Mouse (Mus musculus) large intestine, adult 2 months (tissue): Measurements from ENCODE around the gene H6pd. TPM values are rescaled to one million over a fixed set of nuclear protein-coding genes. Genes with fewer than 3 reads are reported as not detected.
A peak's percentile ranks its signal among the peaks of the same experiment; 100 is the strongest.

Experiments used
- DNase-seq: peaks from one replicate; pipeline ENCODE4 v3.0.0-alpha.2; 2012; ENCODE audit warnings: low read depth, low spot score
- WGBS: fragments of 180-500 bp; shearing (Covaris S2); methylation state at CpG from one replicate; pipeline ENCODE4 v1.1.7; 2018; 5-methylcytosine and 5-hydroxymethylcytosine counted together
- polyA plus RNA-seq: library from polyadenylated mRNA; depleted of rRNA; stranded (reverse); fragments of >200 nt; gene quantifications from 2 replicates; pipeline ENCODE4 v1.2.3, GENCODE M21; 2012

Gene H6pd
- polyA plus RNA-seq, 1 experiment = 13.3 TPM

DNA sequence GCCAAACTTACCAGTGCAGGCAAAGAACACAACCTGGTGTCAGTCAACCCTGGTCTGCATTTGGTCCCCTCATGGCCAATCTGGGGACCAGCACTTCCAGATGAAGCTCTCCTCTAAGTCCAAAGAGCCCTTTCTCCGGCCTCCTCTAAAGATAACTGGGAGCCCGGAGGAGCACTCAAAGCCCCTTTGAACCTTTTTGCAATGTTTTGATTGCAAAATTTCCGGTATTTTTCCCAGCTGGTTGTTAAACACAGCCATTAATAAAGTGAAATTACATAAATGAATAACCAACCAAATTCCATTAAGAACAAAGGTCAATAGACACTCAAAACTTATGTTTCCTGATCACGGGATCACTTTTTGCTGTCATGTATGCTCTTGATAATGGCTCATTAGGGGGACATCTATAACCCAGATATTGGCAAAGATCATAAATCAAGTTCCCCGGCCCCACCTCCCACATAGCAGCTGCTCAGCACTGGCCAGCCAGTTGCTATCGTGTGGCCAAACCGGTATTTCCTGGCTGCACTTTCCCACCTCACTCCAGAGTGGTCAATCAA is 5.7 kb downstream of the H6pd start:
- 24% methylated on average over 7 of the region's 7 CpGs for WGBS
- no peak for DNase-seq

DNA sequence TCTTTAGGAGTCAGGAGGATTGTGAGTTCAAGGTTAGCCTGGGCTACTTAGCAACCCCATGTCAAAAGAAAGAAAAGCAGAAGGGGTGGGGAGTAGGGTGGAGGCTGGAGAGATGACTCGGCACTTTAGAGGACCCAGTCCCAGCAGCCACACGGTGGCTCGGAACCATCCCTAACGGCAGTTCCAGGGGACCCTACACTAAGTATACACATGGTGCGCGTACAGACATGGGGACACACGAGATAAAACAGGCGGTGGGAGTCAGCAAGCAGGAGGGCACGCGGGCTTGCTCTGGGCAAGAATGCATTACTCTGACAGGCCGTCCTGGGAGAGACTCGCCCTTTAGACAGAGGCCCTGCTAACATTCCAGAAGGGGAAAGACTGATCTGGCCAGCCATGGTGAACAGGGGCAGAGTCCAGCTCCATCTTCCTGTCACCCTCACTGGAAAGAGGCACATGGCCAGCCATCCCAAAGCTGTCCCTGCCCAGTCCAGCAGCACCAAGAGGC is 6.7 kb downstream of the H6pd start:
- no peak for DNase-seq
- WGBS = 41% methylated on average over 12 of the region's 12 CpGs

DNA sequence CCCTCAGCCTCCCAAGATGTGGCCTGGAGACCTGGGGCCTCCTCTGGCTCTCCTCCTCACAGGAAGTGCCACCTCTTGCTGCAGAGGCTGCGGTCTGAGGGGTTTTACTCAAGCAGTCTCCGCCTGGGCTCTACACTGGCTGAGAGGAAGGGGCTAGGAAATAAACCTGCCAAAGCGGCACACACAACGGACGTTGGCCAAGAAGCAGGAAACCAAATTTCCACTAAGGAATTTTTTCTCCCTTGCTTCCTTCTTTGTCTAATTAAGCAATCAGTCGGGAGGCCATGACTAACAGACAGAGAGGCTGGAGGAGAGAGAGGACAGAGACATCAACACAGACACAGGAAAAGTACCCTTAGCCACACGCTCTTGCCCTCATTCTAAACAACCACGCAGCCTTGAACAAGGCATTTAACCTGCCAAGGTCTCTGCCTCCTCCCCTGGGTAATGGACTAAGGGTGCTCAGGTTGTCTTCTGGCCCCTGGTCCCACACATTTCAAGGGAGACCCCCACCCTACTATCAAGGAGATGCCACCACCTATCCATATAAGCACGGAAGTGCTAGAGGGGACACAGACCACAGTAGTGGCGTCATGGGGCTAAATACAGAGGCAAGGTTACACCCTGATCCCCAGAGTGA is 7.5 kb downstream of the H6pd start:
- 37% methylated on average over 10 of the region's 10 CpGs for WGBS
- no peak for DNase-seq

DNA sequence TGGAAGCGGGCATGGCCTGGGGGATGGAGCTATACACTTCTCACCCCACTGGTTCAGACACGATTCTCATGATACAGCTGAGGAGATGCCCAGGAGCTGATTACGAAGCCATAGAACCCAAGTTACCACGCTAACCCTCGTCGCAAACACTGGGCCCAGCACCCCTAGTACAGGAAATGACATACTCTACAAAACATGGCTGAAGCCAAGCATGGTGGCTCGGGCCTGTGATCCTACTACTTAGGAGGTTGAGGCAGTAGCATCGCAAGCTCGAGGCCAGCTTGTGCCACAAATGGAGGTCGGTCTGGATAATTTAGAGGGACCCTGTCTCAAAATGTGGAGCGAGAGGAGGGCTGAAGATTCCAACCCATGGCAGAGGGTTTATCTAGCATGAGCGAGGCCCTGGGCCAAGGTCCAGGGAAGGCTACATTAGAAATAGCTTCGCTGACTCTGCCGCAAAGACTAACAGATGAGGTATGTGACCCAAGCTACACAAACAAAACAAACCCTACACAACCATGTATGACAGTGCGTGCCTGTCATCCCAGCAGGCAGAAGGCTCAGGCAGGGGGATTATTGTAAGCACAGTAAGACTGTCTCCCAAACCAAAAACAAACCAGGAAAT is 8.8 kb downstream of the H6pd start:
- 82% methylated on average over 15 of the region's 15 CpGs for WGBS
- no peak for DNase-seq

DNA sequence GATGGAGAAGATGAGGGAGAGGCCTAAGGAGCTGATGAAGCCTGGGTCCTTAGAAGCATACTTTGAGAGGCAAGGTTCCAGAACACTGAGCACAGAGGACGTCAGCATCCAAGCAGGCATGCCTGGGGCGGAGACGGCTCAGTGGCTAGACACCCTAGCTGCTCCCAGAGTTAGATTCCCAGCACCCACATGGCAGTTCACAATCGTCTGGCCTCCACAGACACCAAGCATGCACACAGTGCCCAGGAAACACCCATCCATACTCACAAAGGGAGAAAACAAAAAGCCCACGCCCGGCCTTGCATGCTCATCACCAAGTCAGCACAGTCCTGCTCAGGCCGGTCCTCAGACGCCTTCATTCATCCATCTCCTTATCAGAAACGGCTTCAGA is 9.3 kb downstream of the H6pd start:
- DNase-seq = no peak

DNA sequence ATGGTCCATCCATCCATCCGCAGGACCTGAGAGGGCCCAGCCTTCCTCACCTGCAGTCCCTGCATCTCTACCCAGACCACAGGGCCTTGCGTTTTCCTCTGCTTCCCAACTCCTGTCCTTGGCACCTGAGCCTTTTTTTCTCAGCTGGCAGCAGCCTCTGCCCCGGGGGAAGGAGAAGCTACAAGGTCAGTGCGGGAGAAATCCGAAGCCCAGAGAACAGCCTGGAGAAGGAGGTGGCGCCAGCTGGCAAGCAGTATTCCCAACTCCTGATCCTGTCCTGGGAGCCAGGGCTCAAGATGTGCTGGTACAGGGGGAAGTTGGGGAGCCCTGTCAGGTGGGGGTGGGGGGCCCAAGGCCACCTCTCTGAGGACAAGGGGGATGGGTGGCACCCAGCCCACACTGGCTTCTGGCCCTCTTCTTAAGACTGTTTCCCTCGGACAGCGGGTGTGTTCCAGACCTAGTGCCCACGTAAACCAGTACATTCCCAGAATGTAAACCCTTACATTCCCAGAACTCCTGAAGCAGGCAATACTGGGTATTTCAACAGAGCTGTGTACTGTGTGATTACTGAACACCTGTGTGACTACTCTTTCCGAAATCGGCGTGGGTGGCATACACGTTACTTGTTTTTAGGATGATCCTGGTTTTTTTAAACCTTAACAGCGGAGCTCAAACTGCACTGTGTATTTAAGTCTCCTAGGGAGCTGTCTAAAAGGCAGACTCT is 9.9 kb downstream of the H6pd start:
- DNase-seq = no peak
- WGBS = 75% methylated on average over 14 of the region's 14 CpGs

More for the DNA sequence above, 9.3 kb downstream of the H6pd start:
- 86% methylated on average over 9 of the region's 9 CpGs for WGBS

DNA sequence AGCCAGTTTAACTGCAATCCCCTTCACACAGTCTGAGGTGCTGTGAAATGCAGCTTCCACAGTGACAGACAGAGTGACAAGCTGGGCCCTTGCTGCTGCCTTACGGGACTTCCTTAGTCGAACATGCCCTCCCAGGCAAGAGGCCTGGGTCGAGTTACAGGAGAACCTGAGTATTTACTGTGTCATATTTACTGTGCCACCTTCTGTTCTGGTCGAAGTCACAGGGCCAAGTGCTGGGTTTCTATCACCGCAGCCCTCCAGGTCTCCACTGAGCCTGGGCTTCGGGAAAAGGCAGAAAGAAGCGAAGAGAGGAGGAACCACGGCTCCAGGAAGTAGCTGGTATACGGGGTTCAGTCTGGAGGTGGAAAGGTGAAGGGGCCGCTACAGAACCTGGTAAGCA is 10.8 kb downstream of the H6pd start:
- WGBS = 48% methylated on average over 10 of the region's 10 CpGs
- no peak for DNase-seq

DNA sequence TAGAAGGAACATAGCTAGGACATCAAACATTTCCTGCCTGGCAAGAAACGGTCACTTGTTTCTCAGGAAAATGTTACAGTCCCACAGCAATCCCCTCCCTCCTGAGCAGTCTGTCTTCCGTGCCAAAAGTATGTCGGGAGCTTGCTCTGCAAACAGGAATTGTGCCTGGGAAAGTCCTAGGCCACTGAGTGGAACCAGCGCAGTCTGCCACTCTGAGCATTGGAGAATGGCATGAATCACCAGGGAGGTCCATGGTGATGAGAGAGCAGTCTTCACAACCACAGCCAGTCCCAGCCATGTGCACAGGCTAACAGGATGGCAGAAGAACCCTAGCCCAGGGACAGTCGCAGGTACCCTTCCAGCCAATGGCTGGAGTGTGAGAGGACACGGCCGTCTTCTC is 12.4 kb downstream of the H6pd start:
- no peak for DNase-seq
- WGBS = 28% methylated on average over 7 of the region's 7 CpGs

DNA sequence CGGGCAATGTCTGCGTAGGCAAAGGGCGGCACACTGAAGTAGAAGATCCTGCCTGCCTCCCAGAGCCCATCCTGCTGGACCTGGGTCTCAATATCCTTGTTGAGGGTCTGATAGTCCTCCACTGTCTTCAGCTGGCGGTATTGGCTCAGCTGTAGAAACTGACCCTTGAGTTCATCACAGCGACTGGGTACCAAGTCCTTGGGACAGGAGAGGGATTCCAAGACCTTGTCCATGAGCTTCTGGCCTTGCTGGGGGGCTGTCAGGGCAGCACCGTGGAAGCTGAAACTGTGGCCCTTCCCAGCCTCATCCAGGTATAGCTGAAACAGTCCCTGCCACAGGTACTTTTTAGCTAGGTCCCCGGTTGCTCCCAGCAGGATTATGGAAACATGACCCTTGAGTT is 12.9 kb downstream of the H6pd start:
- WGBS = 59% methylated on average over 7 of the region's 7 CpGs
- DNase-seq = no peak

DNA sequence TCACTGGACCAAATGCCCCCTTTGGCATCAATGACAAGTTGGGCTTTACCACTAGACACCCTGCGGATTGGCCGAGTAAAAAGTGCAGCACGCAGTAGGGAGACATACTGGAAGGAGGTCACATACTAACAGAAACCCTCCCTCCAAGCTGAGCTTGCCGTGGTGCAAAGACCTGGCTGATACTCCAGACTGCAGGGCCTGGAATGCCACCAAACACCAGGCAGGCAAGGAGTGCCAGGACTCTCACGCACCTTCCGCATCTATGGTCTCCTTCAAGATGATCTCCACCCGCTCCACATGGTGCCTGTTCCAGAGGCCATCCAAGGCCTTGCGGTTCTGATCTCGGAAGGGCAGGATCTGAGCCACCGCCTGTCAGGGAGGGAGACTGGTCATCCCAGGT is 14.6 kb downstream of the H6pd start:
- WGBS = 93% methylated on average over 10 of the region's 10 CpGs
- DNase-seq = no peak

DNA sequence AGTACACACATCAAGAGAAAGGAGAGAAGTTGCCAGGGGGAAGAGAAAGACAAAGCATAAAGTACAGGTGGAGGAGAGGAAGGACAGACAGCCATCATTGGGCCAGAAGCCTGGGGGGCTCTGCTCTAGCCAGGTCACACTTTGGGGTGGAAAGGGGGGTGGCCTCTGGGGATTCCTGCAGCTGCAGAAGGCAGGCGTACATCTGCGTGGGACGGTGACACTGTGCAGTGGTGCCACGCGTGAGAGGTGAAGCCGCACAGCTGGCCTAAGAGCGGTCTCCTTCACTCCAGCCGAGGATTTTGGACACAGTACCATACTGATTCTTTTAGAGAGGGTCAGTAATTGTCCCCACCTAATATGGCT is 16.2 kb downstream of the H6pd start:
- WGBS = 92% methylated on average over 8 of the region's 8 CpGs
- DNase-seq = no peak

DNA sequence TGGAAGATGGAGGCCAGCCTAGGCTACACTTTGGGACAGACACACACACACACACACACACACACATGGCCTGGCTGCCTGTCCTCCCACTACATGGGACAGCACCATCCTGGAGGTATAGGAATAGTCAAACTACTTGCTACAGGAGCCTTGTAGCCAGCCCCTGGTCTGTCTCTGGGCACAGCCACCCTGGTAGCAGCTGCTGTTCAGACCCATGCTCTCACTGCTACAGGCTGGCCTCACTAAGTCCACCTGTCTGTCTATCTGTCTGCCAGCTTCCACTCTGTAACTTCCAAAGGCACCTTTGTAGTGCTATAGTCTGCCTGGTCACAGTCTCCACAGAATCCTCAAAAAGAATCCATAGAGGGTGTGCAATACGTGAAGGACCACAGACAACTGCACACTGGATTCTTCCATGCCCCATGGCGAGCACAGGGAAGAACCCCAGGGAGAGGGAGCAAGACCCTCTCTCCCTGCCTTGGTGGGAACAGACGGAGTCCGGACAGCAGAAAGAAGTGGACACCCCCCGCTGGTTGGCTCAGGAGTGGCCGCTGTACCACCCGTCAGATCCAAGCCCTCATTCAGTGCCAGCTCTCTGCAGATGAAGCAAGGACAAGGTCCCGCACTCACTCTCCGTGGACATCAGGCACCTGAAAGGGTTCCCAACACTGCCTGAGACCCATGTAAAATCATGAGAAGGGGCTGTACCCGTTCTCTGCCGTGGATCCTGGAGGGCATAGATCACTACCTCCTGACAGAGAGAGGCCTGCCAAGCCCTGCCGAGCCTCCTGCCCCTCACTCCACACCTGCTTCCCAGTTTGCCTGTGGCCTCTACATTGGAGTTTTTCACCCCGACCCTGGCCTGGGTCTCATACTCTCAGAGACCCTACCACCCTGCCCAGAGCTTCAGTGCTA is 16.8 kb downstream of the H6pd start:
- 93% methylated on average over 13 of the region's 13 CpGs for WGBS

DNA sequence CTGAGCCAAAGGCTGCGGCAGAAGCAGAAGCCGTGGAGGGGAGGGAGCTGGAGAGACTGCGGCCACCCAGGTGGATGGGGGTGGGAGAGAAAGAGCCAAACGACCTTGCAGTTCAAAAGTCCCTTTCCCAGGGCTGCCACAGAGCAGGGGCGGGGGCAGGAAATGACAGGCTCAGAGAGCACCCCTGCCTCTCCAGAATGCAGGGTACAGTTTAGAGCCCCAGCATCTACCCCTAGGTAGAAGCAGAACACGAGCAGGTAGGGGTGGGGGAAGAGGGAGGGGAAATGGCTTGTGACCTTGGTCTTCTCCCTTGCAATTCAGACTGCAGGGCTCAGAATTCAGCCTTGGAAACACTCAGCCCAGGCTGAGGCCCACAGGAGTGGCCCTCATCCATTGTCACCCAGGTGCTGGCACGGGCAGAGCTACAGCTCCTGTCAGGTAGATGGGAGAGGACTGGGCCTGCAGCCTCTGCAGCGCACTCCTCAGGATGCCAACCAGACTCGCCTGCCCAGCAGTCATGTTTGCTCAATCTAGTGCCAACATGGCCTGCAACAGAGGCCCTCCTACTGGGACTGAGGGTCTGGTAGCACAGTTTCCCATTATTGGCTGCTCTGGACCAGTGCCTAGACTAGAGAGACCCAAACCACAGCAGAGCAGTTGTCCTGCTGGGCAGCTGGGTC is 17.7 kb downstream of the H6pd start:
- no peak for DNase-seq
- WGBS = 36% methylated on average over 9 of the region's 9 CpGs

More for the DNA sequence above, 16.8 kb downstream of the H6pd start:
- no peak for DNase-seq

DNA sequence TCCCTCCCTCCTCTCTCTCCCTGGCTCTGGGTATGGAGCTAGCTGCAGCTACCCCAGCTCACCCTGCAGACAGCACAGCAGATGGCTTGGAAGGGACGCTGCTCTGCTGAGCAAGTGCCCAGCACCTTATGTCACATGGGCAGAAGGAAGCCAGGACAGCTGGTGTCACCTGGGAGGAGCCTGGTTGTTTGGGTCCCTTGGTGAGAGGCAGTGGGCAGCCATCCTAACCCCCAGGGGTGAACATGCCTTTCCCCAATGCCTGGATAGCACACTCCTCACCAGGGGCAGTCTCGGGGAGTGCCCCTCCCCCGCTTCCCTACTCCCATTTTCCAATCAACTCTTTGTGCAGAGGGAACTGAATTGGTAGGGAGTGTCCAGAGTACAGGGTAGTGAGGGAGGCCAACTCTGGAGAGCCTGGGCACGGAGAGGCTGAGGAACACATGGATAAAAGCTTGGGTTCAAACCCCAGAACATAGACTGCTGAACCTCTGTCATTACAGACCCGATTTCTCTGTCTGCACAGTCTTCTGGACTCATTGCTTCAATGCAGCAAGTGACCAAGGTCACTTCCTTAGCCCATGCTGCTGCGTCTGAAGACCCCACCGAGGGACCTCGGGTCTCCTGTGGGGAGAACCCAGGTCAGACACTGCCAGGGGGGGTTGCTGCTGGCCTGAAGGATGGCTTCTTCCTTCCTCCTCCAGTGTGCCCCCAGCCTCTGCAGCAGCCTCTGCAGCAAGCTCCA is 18.4 kb downstream of the H6pd start:
- WGBS = 17% methylated on average over 8 of the region's 8 CpGs

DNA sequence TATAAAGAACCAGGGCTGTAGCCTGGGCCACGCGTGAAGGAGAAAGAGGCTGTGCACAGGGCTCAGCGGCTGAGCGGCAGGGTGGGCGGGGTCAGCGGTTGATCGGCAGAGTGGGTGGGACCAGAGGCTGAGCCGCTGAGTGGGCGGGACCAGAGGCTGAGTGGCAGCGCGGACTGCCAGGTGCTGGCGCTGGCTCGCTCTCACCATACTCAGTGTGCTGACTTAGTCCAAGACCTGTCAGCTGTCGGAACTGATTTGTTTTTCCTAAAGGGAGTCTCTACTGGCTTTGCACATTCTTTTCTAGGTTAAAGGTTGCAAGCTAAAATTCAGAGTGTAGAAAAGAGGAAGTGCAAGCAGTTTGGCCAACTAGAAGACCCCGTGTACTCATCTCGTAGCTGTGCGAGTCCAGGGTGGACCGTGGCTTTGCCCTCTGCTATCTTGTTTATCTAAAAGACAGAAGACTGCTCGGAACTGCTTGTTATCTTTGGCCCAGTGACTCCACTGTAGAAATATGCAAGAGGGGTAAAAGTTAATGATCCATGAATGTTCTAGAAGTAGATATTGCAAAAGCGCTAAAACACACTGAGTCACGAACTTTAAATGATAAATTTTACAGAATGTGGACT is 19.8 kb downstream of the H6pd start:
- peak; percentile 67 for DNase-seq

More for the DNA sequence above, 18.4 kb downstream of the H6pd start:
- DNase-seq = no peak

DNA sequence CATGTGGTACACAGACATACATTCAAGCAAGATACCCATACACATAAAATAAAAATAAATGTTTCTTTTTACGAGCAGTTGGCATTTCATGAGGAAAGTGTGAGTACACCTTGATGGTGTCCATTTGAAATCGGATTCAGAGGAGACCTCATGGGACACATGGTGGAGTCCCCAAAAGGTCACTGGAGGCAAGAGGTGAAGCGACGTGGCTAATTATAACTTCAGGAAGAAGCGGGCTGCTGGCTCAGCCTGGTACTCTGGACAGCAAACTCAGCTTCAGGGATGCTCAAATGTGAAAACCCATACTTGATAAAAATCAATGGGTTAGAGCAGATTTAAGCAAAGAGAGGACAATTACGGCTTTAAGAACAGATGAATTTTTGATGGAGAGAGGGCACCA is 20.5 kb downstream of the H6pd start:
- no peak for DNase-seq
- WGBS = 90% methylated on average over 6 of the region's 6 CpGs

More for the DNA sequence above, 19.8 kb downstream of the H6pd start:
- WGBS = 2% methylated on average over 21 of the region's 21 CpGs

DNA sequence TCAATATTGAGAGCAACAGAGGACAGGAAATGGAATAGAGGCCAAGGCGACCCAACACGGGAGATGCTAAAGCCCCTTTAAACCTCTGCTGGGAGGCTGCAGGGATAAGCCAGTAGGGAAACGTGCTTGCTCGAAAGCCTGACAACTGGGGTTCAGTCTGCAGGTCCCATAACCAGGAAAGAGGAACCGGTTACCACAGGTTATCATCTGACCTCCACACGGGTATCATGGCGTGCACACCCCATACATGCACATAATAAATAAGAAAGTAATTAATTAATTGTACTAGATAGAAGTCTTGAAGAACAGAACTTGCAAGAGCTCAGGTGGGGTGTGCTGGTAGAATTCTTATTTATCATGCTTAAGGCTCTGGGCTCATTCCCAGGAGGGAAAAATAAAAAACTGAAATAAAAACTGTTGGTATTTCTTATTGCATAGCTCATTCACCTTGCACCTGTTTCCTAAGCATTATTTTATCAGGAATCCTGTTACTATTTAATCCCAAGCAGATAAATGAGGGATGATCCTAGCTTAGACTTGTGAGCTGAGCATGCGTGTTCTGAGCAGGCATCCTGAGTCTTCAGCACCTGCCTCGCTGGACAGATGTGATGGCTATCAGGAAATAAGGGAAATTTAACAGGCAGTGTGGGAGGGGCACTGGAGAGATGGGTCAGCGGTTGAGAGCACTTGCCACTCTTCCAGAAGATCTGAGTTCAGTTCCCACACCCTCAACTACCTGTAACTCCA is 22.0 kb downstream of the H6pd start:
- DNase-seq = no peak
- 80% methylated on average over 10 of the region's 10 CpGs for WGBS
